Mouse (Mus musculus) liver, embryonic 14.5 days (tissue): ENCODE data around the gene Trmt112. TPM values are rescaled to one million over a fixed set of nuclear protein-coding genes. Genes with fewer than 3 reads are reported as not detected.

Experiments used
- ATAC-seq: fragments of 200-750 bp; cut with Nextera tagmentation; 2 replicates; pipeline ENCODE4 v1.8.0; 2017; ENCODE audit warnings: moderate number of reproducible peaks, mild to moderate bottlenecking, moderate library complexity; ENCODE audit not compliant: insufficient read depth
- DNase-seq, 3 experiments: peaks; one replicate each; pipeline ENCODE4 v3.0.0-alpha.2; 2012 to 2013; ENCODE audit warnings: low read depth in 3 of 3, low spot score in 3 of 3
- H3K27ac ChIP-seq: fragments of 300-500 bp; sonication (generic); 2 replicates; pipeline ENCODE4 v1.5.1; 2014; ENCODE audit warnings: moderate library complexity, mild to moderate bottlenecking, control low read depth, inconsistent platforms
- H3K27me3 ChIP-seq: fragments of 300-500 bp; sonication (generic); 2 replicates; pipeline ENCODE4 v1.6.1; 2014; ENCODE audit warnings: mild to moderate bottlenecking, low read length, moderate library complexity; ENCODE audit not compliant: control insufficient read depth, insufficient read depth
- H3K36me3 ChIP-seq: fragments of 300-500 bp; sonication (generic); replicated peaks from 2 replicates; pipeline ENCODE4 v1.6.1; 2014; ENCODE audit warnings: low read depth; ENCODE audit not compliant: control insufficient read depth, insufficient read depth
- H3K4me1 ChIP-seq, 2 experiments: fragments of 200-500 bp in 1 of 2; fragments of 300-500 bp in 1 of 2; sonication (generic) in 1 of 2; replicated peaks; 2 replicates each; pipeline ENCODE4 v1.6.1; 2012 to 2014; ENCODE audit warnings: antibody characterized with exemption in 1 of 2, inconsistent platforms in 1 of 2, low read length in 1 of 2; ENCODE audit not compliant: control insufficient read depth in 2 of 2, insufficient read depth in 2 of 2
- H3K4me2 ChIP-seq: fragments of 300-500 bp; sonication (generic); 2 replicates; pipeline ENCODE4 v1.6.1; 2014; ENCODE audit warnings: low read depth, mild to moderate bottlenecking, control low read depth, moderate library complexity
- H3K4me3 ChIP-seq, 2 experiments: fragments of 200-500 bp in 1 of 2; fragments of 300-500 bp in 1 of 2; sonication (generic) in 1 of 2; 2 replicates each; pipeline ENCODE4 v1.5.1; 2012 to 2014; ENCODE audit warnings: low read depth in 2 of 2, low read length in 2 of 2, mild to moderate bottlenecking in 2 of 2, control low read depth in 1 of 2, inconsistent platforms in 1 of 2, moderate library complexity in 1 of 2; ENCODE audit not compliant: insufficient read depth in 1 of 2
- H3K9ac ChIP-seq: fragments of 300-500 bp; sonication (generic); replicated peaks from 2 replicates; pipeline ENCODE4 v1.6.1; 2014; ENCODE audit warnings: mild to moderate bottlenecking, control low read depth, moderate library complexity
- H3K9me3 ChIP-seq: fragments of 300-500 bp; sonication (generic); 2 replicates; pipeline ENCODE4 v1.6.1; 2016; ENCODE audit warnings: low read length, mixed read lengths; ENCODE audit not compliant: control insufficient read depth
- CTCF ChIP-seq: IDR thresholded peaks from 2 replicates; pipeline ENCODE4 v1.5.1; 2016; ENCODE audit warnings: antibody characterized with exemption, low read depth, control low read depth
- EP300 ChIP-seq: IDR thresholded peaks from 2 replicates; pipeline ENCODE4 v1.6.1; 2016; ENCODE audit warnings: antibody characterized with exemption, low read depth
- WGBS: fragments of 180-500 bp; shearing (Covaris S2); extraction: QIAGEN DNeasy Blood & Tissue Kit; methylation state at CpG from one replicate; pipeline ENCODE4 v1.1.7; 2014; ENCODE audit not compliant: insufficient replicate concordance; 5-methylcytosine and 5-hydroxymethylcytosine counted together
- polyA plus RNA-seq, 2 experiments: library from polyadenylated mRNA; depleted of rRNA in 1 of 2; stranded (reverse) in 1 of 2; unstranded in 1 of 2; fragments of >200 nt; fragmentation: Nextera tagmentation in 1 of 2; extraction: Ambion mirVana in 1 of 2; gene quantifications; 2 replicates each; pipeline versions ENCODE4 v1.2.1 to v1.2.3; 2012 to 2014

The Trmt112 gene
- polyA plus RNA-seq, 2 experiments: 69.4 to 77.4 TPM

DNA sequence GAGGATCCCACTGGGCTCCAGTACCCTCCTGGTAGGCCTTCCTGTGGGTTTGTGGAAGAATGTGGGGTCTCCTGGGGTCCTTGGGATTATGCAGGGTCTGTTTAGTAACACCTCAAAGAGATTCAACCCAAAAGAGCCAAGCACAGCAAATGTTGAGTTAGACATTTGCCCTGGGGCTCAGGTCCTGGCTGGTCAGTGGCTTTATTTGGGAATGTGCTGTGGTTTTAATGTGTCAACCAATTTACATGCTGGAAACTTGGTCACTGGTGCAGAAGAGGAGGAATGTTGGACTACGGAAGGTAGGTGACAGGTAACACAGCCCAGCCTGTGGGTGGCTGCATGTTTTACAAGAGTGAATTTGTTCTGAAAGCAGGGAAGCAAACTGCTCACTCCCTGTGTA lies 6.5 kb upstream of the Trmt112 start:
- ATAC-seq: no peak

DNA sequence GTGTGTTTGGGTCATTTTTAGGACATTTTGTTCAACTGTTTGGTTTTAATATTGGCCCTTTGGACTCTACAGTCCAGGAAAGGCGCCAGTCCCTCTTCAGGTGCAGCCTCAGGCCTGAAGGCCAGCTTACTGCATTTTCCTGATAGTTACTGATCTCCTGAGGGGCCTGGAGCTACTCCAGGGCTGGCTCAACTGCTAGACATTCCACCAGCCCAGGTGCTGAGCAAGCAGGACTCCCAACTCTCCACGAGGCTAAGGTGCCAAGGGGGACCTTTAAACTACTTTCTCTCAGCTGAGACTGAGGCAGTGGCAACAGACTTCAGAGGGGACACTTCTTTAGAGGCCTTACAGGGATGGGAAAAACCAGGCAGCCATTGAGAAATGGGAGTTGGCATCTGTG lies 4.7 kb upstream of the Trmt112 start:
- no peak for ATAC-seq
- Histone ChIP-seq H3K4me1 (peaks cover 0 to 7% of the 10 kb centered on the region in 2 experiments; a peak in 2 of 4 replicates), H3K36me3 (peaks cover 3% of the 10 kb centered on the region; the same call in 1 of the 2 replicates), H3K9ac (no peak overlapping the region), H3K27me3 (no peaks in the 10 kb centered on the region), H3K9me3 (no peaks in the 10 kb centered on the region), H3K4me3 (no peak overlapping the region), H3K27ac (no peak overlapping the region), H3K4me2 (no peak overlapping the region)
- TF ChIP-seq EP300: no peak
- TF ChIP-seq CTCF: no peak
- no peak for DNase-seq
- WGBS: 60% methylated on average over 2 of the region's 2 CpGs

More for the DNA sequence above, 6.5 kb upstream of the Trmt112 start:
- TF ChIP-seq EP300: no peak
- no peak for TF ChIP-seq CTCF
- H3K27ac ChIP-seq: no peak overlapping the region
- H3K27me3 ChIP-seq: no peaks in the 10 kb centered on the region
- no peak overlapping the region for H3K4me2 ChIP-seq
- H3K4me1 ChIP-seq: peaks cover 0 to under 1% of the 10 kb centered on the region in 2 experiments; a peak in 2 of 4 replicates
- no peak overlapping the region for H3K9ac ChIP-seq
- WGBS: 85% methylated on average over 1 of the region's 1 CpGs
- H3K4me3 ChIP-seq: no peak overlapping the region
- no peak for DNase-seq
- peaks cover 3% of the 10 kb centered on the region; the same call in 1 of the 2 replicates for H3K36me3 ChIP-seq
- H3K9me3 ChIP-seq: no peaks in the 10 kb centered on the region

DNA sequence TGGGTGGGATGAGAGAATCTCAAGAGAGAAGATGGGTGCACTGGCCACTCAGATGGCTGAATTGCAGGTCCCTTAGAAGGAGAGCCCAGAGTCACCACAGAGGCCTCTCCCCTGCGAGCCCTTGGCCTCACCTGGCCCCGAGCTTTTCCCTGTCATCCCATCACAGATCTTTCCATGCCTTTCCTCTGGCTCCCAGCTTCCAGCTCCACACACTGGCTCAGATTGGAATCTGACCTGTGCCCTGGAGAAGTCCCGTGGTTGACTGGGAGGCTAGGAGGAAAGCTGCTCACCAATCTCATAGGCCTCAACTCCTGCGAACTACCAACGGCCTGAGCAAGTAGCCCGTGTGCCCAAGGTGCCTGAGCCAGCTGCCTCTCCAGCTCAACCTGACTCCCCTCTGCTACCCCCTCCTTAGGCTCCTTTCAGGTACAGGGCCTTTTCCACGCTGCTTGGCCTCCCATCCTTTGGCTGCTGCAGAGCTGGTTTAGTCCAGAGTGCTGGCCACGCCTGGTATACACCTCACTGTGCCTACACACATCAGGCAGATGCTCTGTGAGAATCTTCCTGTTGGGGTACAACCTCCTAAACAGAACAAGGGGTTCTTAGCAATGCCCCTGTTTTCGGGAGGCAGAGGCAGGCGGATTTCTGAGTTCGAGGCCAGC lies 3.9 kb upstream of the Trmt112 start:
- DNase-seq: no peak

DNA sequence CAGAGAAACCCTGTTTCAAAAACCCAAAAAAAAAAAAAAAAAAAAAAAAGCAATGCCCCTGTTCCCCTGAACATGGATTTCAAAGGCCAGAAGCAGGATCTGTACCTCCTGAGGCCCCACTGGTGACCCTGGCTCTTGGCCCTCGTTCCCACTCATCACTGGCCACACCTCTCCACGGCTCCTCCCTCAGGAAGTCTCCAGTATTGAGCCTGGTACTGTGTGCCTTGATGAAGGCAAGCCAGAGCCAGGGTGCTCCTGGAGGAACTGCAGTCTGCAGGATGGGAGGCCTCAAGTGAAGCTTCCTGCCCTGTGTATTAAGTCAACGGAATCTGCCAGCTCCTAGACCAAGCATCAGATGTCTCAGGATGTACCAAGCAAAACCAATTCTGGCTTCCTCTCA lies 3.3 kb upstream of the Trmt112 start:
- Histone ChIP-seq H3K9ac (no peak overlapping the region), H3K27me3 (no peaks in the 10 kb centered on the region), H3K4me1 (peaks cover 2 to 7% of the 10 kb centered on the region in 2 experiments; a peak in 2 of 4 replicates), H3K9me3 (no peaks in the 10 kb centered on the region), H3K4me3 (no peak overlapping the region), H3K36me3 (peaks cover 3% of the 10 kb centered on the region), H3K27ac (no peak overlapping the region), H3K4me2 (no peak overlapping the region)
- 74% methylated on average over 3 of the region's 3 CpGs for WGBS
- no peak for DNase-seq
- no peak for ATAC-seq
- TF ChIP-seq CTCF (no peak), EP300 (no peak)

More for the DNA sequence above, 3.9 kb upstream of the Trmt112 start:
- no peak overlapping the region for H3K4me3 ChIP-seq
- H3K9ac ChIP-seq: no peak overlapping the region
- TF ChIP-seq CTCF: no peak
- TF ChIP-seq EP300: no peak
- no peaks in the 10 kb centered on the region for H3K27me3 ChIP-seq
- H3K9me3 ChIP-seq: no peaks in the 10 kb centered on the region
- WGBS: 74% methylated on average over 11 of the region's 11 CpGs
- peaks cover 3% of the 10 kb centered on the region; the same call in 1 of the 2 replicates for H3K36me3 ChIP-seq
- no peak overlapping the region for H3K27ac ChIP-seq
- peaks cover 0 to 7% of the 10 kb centered on the region in 2 experiments; a peak in 2 of 4 replicates for H3K4me1 ChIP-seq
- no peak overlapping the region for H3K4me2 ChIP-seq
- ATAC-seq: no peak

DNA sequence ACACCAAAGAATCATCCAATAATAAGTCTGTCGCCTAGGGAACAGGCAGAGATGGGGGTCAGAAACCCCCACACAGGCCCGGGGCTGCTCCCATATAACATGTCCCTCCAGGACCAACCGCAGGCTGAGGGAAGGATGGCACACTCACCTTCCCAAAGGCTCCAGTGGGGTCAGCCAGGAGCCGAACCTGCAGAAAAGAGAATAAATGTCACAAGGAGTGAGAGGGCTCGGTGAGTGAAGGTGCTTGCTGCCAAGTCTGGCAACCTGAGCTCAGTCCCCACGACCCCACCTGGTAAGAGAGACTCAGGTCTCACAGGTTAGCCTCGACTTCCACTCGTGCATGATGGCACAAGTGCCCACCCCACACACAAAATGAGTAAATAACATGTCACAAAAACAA lies 2.4 kb upstream of the Trmt112 start:
- H3K36me3 ChIP-seq: peaks cover 12% of the 10 kb centered on the region
- H3K4me1 ChIP-seq: peaks cover 2 to 7% of the 10 kb centered on the region in 2 experiments; a peak in 2 of 4 replicates
- 79% methylated on average over 8 of the region's 8 CpGs for WGBS
- H3K9ac ChIP-seq: no peak overlapping the region
- no peak overlapping the region for H3K27ac ChIP-seq
- no peaks in the 10 kb centered on the region for H3K9me3 ChIP-seq
- no peak overlapping the region for H3K4me3 ChIP-seq
- no peaks in the 10 kb centered on the region for H3K27me3 ChIP-seq
- H3K4me2 ChIP-seq: no peak overlapping the region
- DNase-seq: no peak
- no peak for ATAC-seq
- TF ChIP-seq CTCF (no peak), EP300 (no peak)
